Mouse (Mus musculus) testis, adult 2 months (tissue): Measurements from ENCODE around the gene Ddx23.

Source experiments
- CTCF ChIP-seq: fragments of 200-500 bp; IDR thresholded peaks from 2 replicates; pipeline ENCODE4 v1.5.1; 2012; ENCODE audit warnings: low read depth, mild to moderate bottlenecking, inconsistent platforms, low read length, moderate library complexity; ENCODE audit not compliant: control insufficient read depth, insufficient read depth, insufficient replicate concordance
- POLR2A ChIP-seq: fragments of 200-500 bp; IDR thresholded peaks from 2 replicates; pipeline ENCODE4 v1.6.1; 2012; ENCODE audit warnings: low read depth, mild to moderate bottlenecking, inconsistent platforms, low read length, moderate library complexity; ENCODE audit not compliant: control insufficient read depth

DNA sequence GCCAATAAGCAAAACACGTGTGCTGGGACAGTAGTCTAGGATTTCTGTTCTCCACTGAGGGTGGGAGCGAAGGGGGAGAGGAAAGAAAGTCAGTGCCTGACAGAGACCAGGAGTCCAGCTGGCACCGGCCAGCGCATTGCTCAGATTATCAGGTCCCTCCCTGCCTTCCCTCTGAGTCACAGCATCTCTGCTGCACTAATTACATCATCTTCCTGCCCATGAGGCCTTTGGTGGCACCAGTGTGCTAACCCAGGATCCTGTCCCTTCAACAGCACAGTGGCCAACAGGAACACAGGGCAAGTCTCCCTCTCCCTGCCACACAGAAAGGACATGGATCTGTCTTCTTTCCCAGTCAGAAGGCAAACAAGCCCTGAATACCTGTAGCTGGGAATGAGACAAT lies 9.9 kb upstream of the Ddx23 start:
- no peak for TF ChIP-seq CTCF
- TF ChIP-seq POLR2A, result no peak
